Mouse (Mus musculus) forebrain, embryonic 13.5 days (tissue): ENCODE measurements at regions not wholly inside any gene's neighbourhood (a gene's known extent, or its start where the extent isn't known, plus 50 kb on each side); places are given as distances from the start of the nearest gene placed in this dataset.

ENCODE experiments used
- ATAC-seq: fragments of 200-750 bp; cut with Nextera tagmentation; 2 replicates; pipeline ENCODE4 v1.8.0; 2017
- H3K27ac ChIP-seq: fragments of 300-500 bp; sonication (generic); 2 replicates; pipeline ENCODE4 v1.5.1; 2015; ENCODE audit warnings: inconsistent platforms, mild to moderate bottlenecking, moderate library complexity
- H3K27me3 ChIP-seq: fragments of 300-500 bp; sonication (generic); 2 replicates; pipeline ENCODE4 v1.6.1; 2015; ENCODE audit warnings: mild to moderate bottlenecking, inconsistent platforms
- H3K36me3 ChIP-seq: fragments of 300-500 bp; sonication (generic); 2 replicates; pipeline ENCODE4 v1.6.1; 2015; ENCODE audit warnings: mild to moderate bottlenecking, inconsistent platforms; ENCODE audit not compliant: poor library complexity, severe bottlenecking
- H3K4me1 ChIP-seq: fragments of 300-500 bp; sonication (generic); 2 replicates; pipeline ENCODE4 v1.6.1; 2015; ENCODE audit warnings: inconsistent platforms
- H3K4me2 ChIP-seq: fragments of 300-500 bp; sonication (generic); 2 replicates; pipeline ENCODE4 v1.6.1; 2015; ENCODE audit warnings: inconsistent platforms, mild to moderate bottlenecking, moderate library complexity
- H3K4me3 ChIP-seq: fragments of 300-500 bp; sonication (generic); 2 replicates; pipeline ENCODE4 v1.5.1; 2015; ENCODE audit warnings: mild to moderate bottlenecking, inconsistent platforms
- H3K9ac ChIP-seq: fragments of 300-500 bp; sonication (generic); 2 replicates; pipeline ENCODE4 v1.6.1; 2015; ENCODE audit warnings: mild to moderate bottlenecking, inconsistent platforms
- H3K9me3 ChIP-seq: fragments of 300-500 bp; sonication (generic); replicated peaks from 2 replicates; pipeline ENCODE4 v1.6.1; 2016; ENCODE audit warnings: inconsistent platforms
- WGBS: fragments of 180-500 bp; shearing (Covaris S2); methylation state at CpG from one replicate; pipeline ENCODE4 v1.1.7; 2015; 5-methylcytosine and 5-hydroxymethylcytosine counted together

- H3K27ac ChIP-seq = no peak overlapping the region
- peaks cover 10% of the 10 kb centered on the region for H3K9me3 ChIP-seq
- H3K4me3 ChIP-seq = no peak overlapping the region
- H3K4me2 ChIP-seq = no peak overlapping the region
- H3K27me3 ChIP-seq = no peaks in the 10 kb centered on the region
- H3K36me3 ChIP-seq = no peaks in the 10 kb centered on the region
- no peak overlapping the region for H3K9ac ChIP-seq
- no peaks in the 10 kb centered on the region for H3K4me1 ChIP-seq
- ATAC-seq = no peak
These were observed 92.7 kb downstream of the Nucb2 start for GRCm38 (mm10) chr7:116596914-116597313.

GRCm38 (mm10) chr7:116600340-116600739 is 96.2 kb downstream of the Nucb2 start:
- no peak for ATAC-seq
- WGBS = 74% methylated on average over 3 of the region's 3 CpGs
- H3K4me1 ChIP-seq = no peaks in the 10 kb centered on the region

GRCm38 (mm10) chr7:116603167-116603839 is 99.1 kb downstream of the Nucb2 start:
- 82% methylated on average over 6 of the region's 6 CpGs for WGBS
- Histone ChIP-seq H3K4me2 (no peak overlapping the region), H3K9ac (no peak overlapping the region)

More at GRCm38 (mm10) chr7:116600340-116600739, 96.2 kb downstream of the Nucb2 start:
- Histone ChIP-seq H3K4me3 (no peak overlapping the region), H3K4me2 (no peak overlapping the region), H3K36me3 (no peaks in the 10 kb centered on the region), H3K9ac (no peak overlapping the region), H3K27ac (no peak overlapping the region), H3K9me3 (peaks cover 10% of the 10 kb centered on the region), H3K27me3 (no peaks in the 10 kb centered on the region)

GRCm38 (mm10) chr7:116603840-116604194 is 99.6 kb downstream of the Nucb2 start:
- no peak overlapping the region for H3K4me2 ChIP-seq
- H3K4me3 ChIP-seq = no peak overlapping the region
- peaks cover 8% of the 10 kb centered on the region for H3K4me1 ChIP-seq
- no peak overlapping the region for H3K27ac ChIP-seq
- H3K27me3 ChIP-seq = no peaks in the 10 kb centered on the region
- no peak overlapping the region for H3K9ac ChIP-seq
- H3K9me3 ChIP-seq = peaks cover 10% of the 10 kb centered on the region
- ATAC-seq = no peak
- WGBS = 76% methylated on average over 3 of the region's 3 CpGs
- H3K36me3 ChIP-seq = no peaks in the 10 kb centered on the region

More at GRCm38 (mm10) chr7:116603167-116603839, 99.1 kb downstream of the Nucb2 start:
- ATAC-seq = no peak
- Histone ChIP-seq H3K36me3 (no peaks in the 10 kb centered on the region), H3K27ac (no peak overlapping the region), H3K4me3 (no peak overlapping the region), H3K27me3 (no peaks in the 10 kb centered on the region), H3K9me3 (peaks cover 10% of the 10 kb centered on the region), H3K4me1 (peaks cover 8% of the 10 kb centered on the region)

GRCm38 (mm10) chr7:116606255-116606654 is 102.1 kb downstream of the Nucb2 start:
- H3K4me1 ChIP-seq = peaks cover 8% of the 10 kb centered on the region
- H3K9ac ChIP-seq = no peak overlapping the region
- H3K27me3 ChIP-seq = 0 out of 2 replicates have a peak, but pooled peaks cover 5% of the 10 kb centered on the region
- ATAC-seq = no peak
- H3K4me3 ChIP-seq = no peak overlapping the region
- peaks cover 4% of the 10 kb centered on the region; the same call in 1 of the 2 replicates for H3K9me3 ChIP-seq
- H3K27ac ChIP-seq = no peak overlapping the region
- H3K36me3 ChIP-seq = no peaks in the 10 kb centered on the region
- 81% methylated on average over 6 of the region's 6 CpGs for WGBS
- no peak overlapping the region for H3K4me2 ChIP-seq

GRCm38 (mm10) chr7:116606751-116607483 is 102.7 kb downstream of the Nucb2 start:
- Histone ChIP-seq H3K36me3 (no peaks in the 10 kb centered on the region), H3K4me1 (peaks cover 8% of the 10 kb centered on the region), H3K4me3 (no peak overlapping the region), H3K27ac (no peak overlapping the region), H3K9me3 (no peaks in the 10 kb centered on the region), H3K4me2 (no peak overlapping the region), H3K27me3 (0 out of 2 replicates have a peak, but pooled peaks cover 5% of the 10 kb centered on the region), H3K9ac (no peak overlapping the region)
- WGBS = 60% methylated on average over 6 of the region's 6 CpGs
- ATAC-seq = no peak

GRCm38 (mm10) chr7:116607628-116608225 is 103.6 kb downstream of the Nucb2 start:
- WGBS = 6% methylated on average over 15 of the region's 15 CpGs

GRCm38 (mm10) chr7:116608350-116609085 is 104.3 kb downstream of the Nucb2 start:
- Histone ChIP-seq H3K9me3 (no peaks in the 10 kb centered on the region), H3K36me3 (no peaks in the 10 kb centered on the region), H3K27me3 (0 out of 2 replicates have a peak, but pooled peaks cover 5% of the 10 kb centered on the region), H3K4me1 (peaks cover 8% of the 10 kb centered on the region), H3K27ac (no peak overlapping the region), H3K9ac (0 out of 2 replicates have a peak overlapping the region, but pooled peaks have one; percentile 38), H3K4me2 (peak overlapping the region; percentile 58), H3K4me3 (peak overlapping the region; percentile 25)
- ATAC-seq = peak; percentile 75
- WGBS = 27% methylated on average over 15 of the region's 15 CpGs

More at GRCm38 (mm10) chr7:116607628-116608225, 103.6 kb downstream of the Nucb2 start:
- peak overlapping the region; percentile 38; the same call in 1 of the 2 replicates for H3K9ac ChIP-seq
- no peaks in the 10 kb centered on the region for H3K9me3 ChIP-seq
- H3K27me3 ChIP-seq = 0 out of 2 replicates have a peak, but pooled peaks cover 5% of the 10 kb centered on the region
- peaks cover 8% of the 10 kb centered on the region for H3K4me1 ChIP-seq
- no peaks in the 10 kb centered on the region for H3K36me3 ChIP-seq
- ATAC-seq = peak; percentile 42; the same call in 1 of the 2 replicates
- H3K27ac ChIP-seq = no peak overlapping the region
- H3K4me3 ChIP-seq = peak overlapping the region; percentile 25
- peak overlapping the region; percentile 58 for H3K4me2 ChIP-seq

- ATAC-seq = no peak
- 0 out of 2 replicates have a peak, but pooled peaks cover 5% of the 10 kb centered on the region for H3K27me3 ChIP-seq
- H3K4me1 ChIP-seq = peaks cover 8% of the 10 kb centered on the region
- no peaks in the 10 kb centered on the region for H3K9me3 ChIP-seq
- WGBS = 85% methylated on average over 6 of the region's 6 CpGs
- no peaks in the 10 kb centered on the region for H3K36me3 ChIP-seq
- H3K27ac ChIP-seq = no peak overlapping the region
- no peak overlapping the region for H3K4me2 ChIP-seq
- H3K4me3 ChIP-seq = no peak overlapping the region
- H3K9ac ChIP-seq = no peak overlapping the region
These were observed 105.2 kb downstream of the Nucb2 start for GRCm38 (mm10) chr7:116609406-116609805.

- H3K9ac ChIP-seq = no peak overlapping the region
These were observed 105.7 kb downstream of the Nucb2 start for GRCm38 (mm10) chr7:116609906-116610305.

GRCm38 (mm10) chr7:116615984-116616383 is 111.8 kb downstream of the Nucb2 start:
- Histone ChIP-seq H3K4me1 (no peaks in the 10 kb centered on the region), H3K36me3 (no peaks in the 10 kb centered on the region), H3K9ac (no peak overlapping the region), H3K4me3 (no peak overlapping the region), H3K4me2 (no peak overlapping the region), H3K9me3 (no peaks in the 10 kb centered on the region), H3K27ac (no peak overlapping the region), H3K27me3 (no peaks in the 10 kb centered on the region)
- 67% methylated on average over 3 of the region's 3 CpGs for WGBS
- peak; percentile 36; the same call in 1 of the 2 replicates for ATAC-seq

More at GRCm38 (mm10) chr7:116609906-116610305, 105.7 kb downstream of the Nucb2 start:
- H3K4me3 ChIP-seq = no peak overlapping the region
- H3K4me2 ChIP-seq = no peak overlapping the region
- H3K4me1 ChIP-seq = peaks cover 8% of the 10 kb centered on the region
- 0 out of 2 replicates have a peak, but pooled peaks cover 5% of the 10 kb centered on the region for H3K27me3 ChIP-seq
- H3K9me3 ChIP-seq = no peaks in the 10 kb centered on the region
- no peaks in the 10 kb centered on the region for H3K36me3 ChIP-seq
- H3K27ac ChIP-seq = no peak overlapping the region
- 90% methylated on average over 12 of the region's 12 CpGs for WGBS
- ATAC-seq = no peak
